Mouse (Mus musculus) small intestine, adult 2 months (tissue): ENCODE results near the gene Syce1.

Experiments
- CTCF ChIP-seq: fragments of 200-500 bp; IDR thresholded peaks from 2 replicates; pipeline ENCODE4 v1.5.1; 2012; ENCODE audit warnings: low read depth, mild to moderate bottlenecking, control low read depth, inconsistent platforms, low read length, moderate library complexity, mixed read lengths; ENCODE audit not compliant: insufficient replicate concordance, insufficient read length; ENCODE audit errors: extremely low read depth
- POLR2A ChIP-seq: fragments of 200-500 bp; IDR thresholded peaks from 2 replicates; pipeline ENCODE4 v1.6.1; 2012; ENCODE audit warnings: low read depth, mild to moderate bottlenecking, control low read depth, inconsistent platforms, low read length, moderate library complexity

- TF ChIP-seq CTCF: no peak
- TF ChIP-seq POLR2A: no peak
Observed at GRCm38 (mm10) chr7:140812850-140813249, 25.2 kb upstream of the Syce1 start.
